Mouse (Mus musculus): Measurements from ENCODE around the gene Psmd9.

GRCm38 (mm10) chr5:123133784-123134143 lies 35.4 kb upstream of the Psmd9 start:
- TF ChIP-seq FLI1 (IDR thresholded peaks at IDR 0.05; ENCODE audit: low read length) (no peak), GATA1 (IDR thresholded peaks at IDR 0.05; ENCODE audit: borderline replicate concordance, low read length) (no peak)
